Mouse (Mus musculus): ENCODE results near the gene Hist1h2bk. TPM values are rescaled to one million over a fixed set of nuclear protein-coding genes. Genes with fewer than 3 reads are reported as not detected.

Gene Hist1h2bk
- polyA plus RNA-seq, 1 experiment from 2014 or later: 0.63 TPM

- Histone ChIP-seq H3K9me3 (0 out of 2 replicates have a peak, but pooled peaks cover 3% of the 10 kb centered on the region), H3K27ac (no peak overlapping the region), H3K9ac (no peak overlapping the region), H3K4me3 (peak overlapping the region; percentile 35), H3K27me3 (replicated peaks) (peaks cover 55% of the 10 kb centered on the region), H3K4me1 (peaks cover 21% of the 10 kb centered on the region), H3K4me2 (peak overlapping the region; percentile 50), H3K36me3 (replicated peaks) (no peaks in the 10 kb centered on the region)
- under 1% methylated on average over 44 of the region's 44 CpGs for WGBS
- ATAC-seq (replicated peaks): no peak
Observed at GRCm38 (mm10) chr13:22019934-22020835, 15.5 kb upstream of the Hist1h2bk start.

DNA sequence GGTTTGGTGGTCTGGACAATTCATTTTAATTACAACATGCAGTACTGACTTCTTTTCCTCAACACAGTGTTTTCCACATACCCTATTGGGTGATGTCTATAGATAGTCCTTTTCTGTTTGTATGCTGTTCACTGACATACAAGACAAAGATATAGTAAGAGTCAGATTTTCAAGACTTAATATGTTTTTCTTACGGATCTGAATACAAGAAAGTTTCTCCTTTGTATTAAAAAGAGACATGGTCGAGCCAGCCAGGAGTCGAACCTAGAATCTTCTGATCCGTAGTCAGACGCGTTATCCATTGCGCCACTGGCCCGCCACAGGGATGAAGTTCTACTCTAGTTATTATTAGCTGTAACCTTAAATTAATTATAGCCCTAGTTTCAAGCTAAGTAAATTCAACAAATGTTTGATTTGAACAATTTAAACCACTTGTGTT is 14.8 kb upstream of the Hist1h2bk start:
- Histone ChIP-seq H3K4me3 (peak overlapping the region; percentile 35), H3K9me3 (no peaks in the 10 kb centered on the region), H3K36me3 (replicated peaks) (no peaks in the 10 kb centered on the region), H3K4me2 (peak overlapping the region; percentile 50), H3K9ac (no peak overlapping the region), H3K4me1 (peaks cover 24% of the 10 kb centered on the region), H3K27ac (no peak overlapping the region), H3K27me3 (replicated peaks) (peaks cover 49% of the 10 kb centered on the region)
- ATAC-seq (replicated peaks): peak; percentile 41; the same call in 1 of the 2 replicates
- WGBS: 0% methylated on average over 8 of the region's 8 CpGs

DNA sequence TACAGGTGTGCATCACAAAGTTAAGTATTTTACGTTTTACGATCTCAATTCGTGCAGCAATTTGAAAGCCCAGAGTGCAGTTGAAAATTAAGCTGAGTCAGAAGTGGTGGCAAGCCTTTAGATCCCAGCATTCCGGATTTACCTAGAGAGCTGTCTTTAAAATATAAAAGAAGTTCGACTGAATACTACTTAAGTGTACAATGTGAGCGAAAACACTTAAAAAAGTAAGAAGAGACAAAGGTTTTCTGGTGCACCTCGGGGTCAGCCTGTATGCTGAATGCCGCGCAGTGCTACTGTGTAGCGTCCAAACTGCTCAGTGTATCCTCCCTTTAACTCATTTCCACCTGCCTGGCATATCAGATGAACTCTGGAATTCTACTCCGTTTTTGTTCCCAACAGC is 14.1 kb upstream of the Hist1h2bk start:
- Histone ChIP-seq H3K27me3 (replicated peaks) (peaks cover 43% of the 10 kb centered on the region), H3K9me3 (no peaks in the 10 kb centered on the region), H3K4me2 (peak overlapping the region; percentile 50), H3K27ac (no peak overlapping the region), H3K4me3 (peak overlapping the region; percentile 35), H3K4me1 (peaks cover 27% of the 10 kb centered on the region), H3K9ac (no peak overlapping the region), H3K36me3 (replicated peaks) (no peaks in the 10 kb centered on the region)
- no peak for ATAC-seq (replicated peaks)
- under 1% methylated on average over 11 of the region's 11 CpGs for WGBS

DNA sequence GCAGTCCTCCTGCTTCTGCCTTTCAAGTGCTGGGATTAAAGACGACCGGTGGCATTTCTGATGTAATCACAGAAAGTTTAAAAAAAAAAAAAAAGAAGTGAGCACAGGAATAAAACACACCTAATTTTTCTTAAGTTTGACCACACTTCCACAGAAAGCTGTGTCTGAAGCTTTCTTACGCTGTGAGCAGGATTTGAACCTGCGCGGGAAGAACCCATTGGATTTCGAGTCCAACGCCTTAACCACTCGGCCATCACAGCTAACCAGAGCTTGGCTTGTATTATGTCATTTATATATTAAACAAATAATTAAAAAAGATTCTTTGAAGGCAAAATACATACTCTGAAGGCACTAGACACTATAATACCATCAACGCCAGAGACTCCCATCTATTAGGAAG is 13.4 kb upstream of the Hist1h2bk start:
- no peak overlapping the region for H3K9ac ChIP-seq
- 1% methylated on average over 9 of the region's 9 CpGs for WGBS
- peak; percentile 53; the same call in 1 of the 2 replicates for ATAC-seq (replicated peaks)
- no peaks in the 10 kb centered on the region for H3K9me3 ChIP-seq
- H3K27ac ChIP-seq: no peak overlapping the region
- no peaks in the 10 kb centered on the region for H3K36me3 ChIP-seq (replicated peaks)
- peaks cover 29% of the 10 kb centered on the region for H3K4me1 ChIP-seq
- peak overlapping the region; percentile 35 for H3K4me3 ChIP-seq
- peaks cover 38% of the 10 kb centered on the region for H3K27me3 ChIP-seq (replicated peaks)
- peak overlapping the region; percentile 50 for H3K4me2 ChIP-seq

GRCm38 (mm10) chr13:22026058-22027031 is 9.3 kb upstream of the Hist1h2bk start:
- Histone ChIP-seq H3K9ac (peak overlapping the region; percentile 52), H3K4me1 (peaks cover 24% of the 10 kb centered on the region), H3K27ac (peak overlapping the region; percentile 76), H3K27me3 (replicated peaks) (peaks cover 9% of the 10 kb centered on the region; the same call in 1 of the 2 replicates), H3K9me3 (no peaks in the 10 kb centered on the region), H3K4me2 (peak overlapping the region; percentile 51), H3K36me3 (replicated peaks) (no peaks in the 10 kb centered on the region), H3K4me3 (peak overlapping the region; percentile 52)
- 1% methylated on average over 35 of the region's 35 CpGs for WGBS
- ATAC-seq (replicated peaks): peak; percentile 72

GRCm38 (mm10) chr13:22028673-22029460 is 6.8 kb upstream of the Hist1h2bk start:
- Histone ChIP-seq H3K9me3 (no peaks in the 10 kb centered on the region), H3K4me2 (peak overlapping the region; percentile 63), H3K27ac (peak overlapping the region; percentile 63), H3K27me3 (replicated peaks) (peaks cover 3% of the 10 kb centered on the region; the same call in 1 of the 2 replicates), H3K4me1 (peaks cover 14% of the 10 kb centered on the region), H3K4me3 (peak overlapping the region; percentile 50), H3K36me3 (replicated peaks) (no peaks in the 10 kb centered on the region), H3K9ac (peak overlapping the region; percentile 56)
- ATAC-seq (replicated peaks): peak; percentile 80
- WGBS: under 1% methylated on average over 40 of the region's 40 CpGs

GRCm38 (mm10) chr13:22029928-22030327 is 5.7 kb upstream of the Hist1h2bk start:
- no peaks in the 10 kb centered on the region for H3K36me3 ChIP-seq (replicated peaks)
- no peak overlapping the region for H3K27ac ChIP-seq
- H3K9me3 ChIP-seq: no peaks in the 10 kb centered on the region
- peaks cover 19% of the 10 kb centered on the region for H3K4me1 ChIP-seq
- no peaks in the 10 kb centered on the region for H3K27me3 ChIP-seq (replicated peaks)
- no peak for ATAC-seq (replicated peaks)
- no peak overlapping the region for H3K4me2 ChIP-seq
- H3K4me3 ChIP-seq: no peak overlapping the region
- 35% methylated on average over 8 of the region's 8 CpGs for WGBS
- H3K9ac ChIP-seq: no peak overlapping the region

DNA sequence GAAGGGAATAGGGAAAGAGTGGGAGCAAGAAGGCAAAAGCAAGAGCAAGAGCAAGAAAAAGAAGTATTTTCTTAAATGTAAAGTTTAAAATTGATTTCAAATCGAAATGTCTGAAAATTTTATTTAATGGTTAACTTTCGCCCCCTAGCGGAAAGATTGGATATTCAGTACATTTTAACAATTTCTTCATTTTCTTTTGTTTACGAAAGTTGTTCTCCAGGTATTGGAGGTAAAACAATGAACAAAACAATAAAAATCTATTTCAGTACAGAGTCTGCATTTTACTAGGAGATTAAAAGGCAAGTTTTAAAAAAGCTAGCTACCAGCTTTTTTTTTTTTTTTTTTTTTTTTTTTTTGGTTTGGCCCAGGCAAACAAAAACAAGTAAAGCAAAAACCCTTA is 5.2 kb upstream of the Hist1h2bk start:
- Histone ChIP-seq H3K27ac (no peak overlapping the region), H3K4me2 (no peak overlapping the region), H3K9ac (no peak overlapping the region), H3K36me3 (replicated peaks) (no peaks in the 10 kb centered on the region), H3K27me3 (replicated peaks) (no peaks in the 10 kb centered on the region), H3K9me3 (no peaks in the 10 kb centered on the region), H3K4me3 (no peak overlapping the region), H3K4me1 (peaks cover 20% of the 10 kb centered on the region)
- ATAC-seq (replicated peaks): no peak
- 13% methylated on average over 4 of the region's 4 CpGs for WGBS

DNA sequence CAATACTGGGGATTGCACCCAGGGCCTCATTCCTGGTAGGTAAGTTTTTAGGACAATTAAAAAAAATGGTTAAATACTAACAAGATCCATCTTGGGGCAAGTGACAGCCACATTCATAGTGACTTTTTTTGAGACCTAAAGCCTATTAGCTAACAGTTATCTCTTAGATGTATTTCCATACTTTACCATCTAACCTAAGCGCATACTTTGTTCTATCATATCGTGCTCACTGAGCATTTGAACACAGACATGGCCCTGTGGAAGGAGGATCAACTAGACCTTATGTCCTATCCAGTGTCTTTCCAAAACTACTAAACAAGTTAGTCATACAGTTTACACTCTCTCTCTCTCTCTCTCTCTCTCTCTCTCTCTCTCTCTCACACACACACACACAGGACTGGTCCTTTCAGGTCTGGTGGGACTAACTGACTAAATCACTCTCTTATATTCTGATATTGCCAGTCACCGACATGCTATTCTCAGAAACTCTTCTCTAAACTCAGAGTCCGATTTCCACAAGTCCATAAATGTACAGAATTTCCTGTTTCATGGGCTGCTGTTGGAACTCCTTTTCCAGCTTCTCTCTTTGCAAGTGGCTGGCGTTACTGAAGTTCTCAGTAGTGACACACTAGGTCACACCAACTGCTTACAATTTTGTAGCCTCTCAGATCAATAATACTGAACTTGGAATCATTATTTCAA is 1.8 kb upstream of the Hist1h2bk start:
- ATAC-seq (replicated peaks): no peak
- 0 out of 2 replicates have a peak overlapping the region, but pooled peaks have one; percentile 0 for H3K4me2 ChIP-seq
- peaks cover 17% of the 10 kb centered on the region for H3K4me1 ChIP-seq
- H3K4me3 ChIP-seq: no peak overlapping the region
- no peak overlapping the region for H3K27ac ChIP-seq
- H3K36me3 ChIP-seq (replicated peaks): no peaks in the 10 kb centered on the region
- 55% methylated on average over 5 of the region's 5 CpGs for WGBS
- H3K9ac ChIP-seq: no peak overlapping the region
- no peaks in the 10 kb centered on the region for H3K9me3 ChIP-seq
- H3K27me3 ChIP-seq (replicated peaks): no peaks in the 10 kb centered on the region

DNA sequence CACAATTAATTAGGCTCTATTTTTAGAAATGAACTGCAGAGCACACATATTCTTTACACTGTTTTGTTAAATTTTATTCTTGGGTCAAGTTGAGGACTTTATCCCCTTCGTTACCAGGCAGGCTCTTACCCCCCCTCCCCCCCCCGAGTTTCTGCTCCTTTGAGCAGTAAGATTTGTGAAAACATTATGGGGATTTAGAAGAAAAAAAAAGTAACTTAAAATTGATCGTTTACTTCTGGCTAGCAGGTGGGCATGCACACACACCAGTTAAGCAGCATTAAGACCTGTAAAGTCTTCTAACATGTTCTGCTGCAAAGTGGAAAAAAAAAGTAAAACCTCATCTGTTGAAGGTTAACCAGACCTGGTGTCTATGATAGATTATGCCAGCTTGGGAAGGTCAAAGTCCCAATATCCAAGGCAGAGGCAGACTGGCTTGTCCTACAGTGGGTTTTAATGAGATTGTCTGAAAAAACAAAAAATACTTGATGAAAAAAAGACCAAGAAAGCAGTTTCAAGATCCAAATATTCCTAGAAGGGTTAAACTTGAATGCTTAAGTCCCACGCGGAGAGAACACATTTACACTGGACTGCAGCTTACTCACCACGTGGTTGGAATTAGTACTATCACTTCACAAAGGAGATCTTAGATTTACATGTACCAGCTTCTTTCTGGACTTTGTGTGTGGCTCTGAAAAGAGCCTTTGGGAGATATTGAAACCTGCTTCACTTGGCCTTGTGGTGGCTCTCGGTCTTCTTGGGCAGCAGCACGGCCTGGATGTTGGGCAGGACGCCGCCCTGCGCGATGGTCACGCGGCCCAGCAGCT is 1.0 kb upstream of the Hist1h2bk start:
- peak; percentile 2; the same call in 1 of the 2 replicates for ATAC-seq (replicated peaks)
- peak overlapping the region; percentile 42 for H3K4me3 ChIP-seq
- H3K9ac ChIP-seq: peak overlapping the region; percentile 27; the same call in 1 of the 2 replicates
- no peaks in the 10 kb centered on the region for H3K36me3 ChIP-seq (replicated peaks)
- H3K27ac ChIP-seq: 0 out of 2 replicates have a peak overlapping the region, but pooled peaks have one; percentile 38
- no peaks in the 10 kb centered on the region for H3K9me3 ChIP-seq
- WGBS: 0% methylated on average over 14 of the region's 14 CpGs
- H3K4me2 ChIP-seq: peak overlapping the region; percentile 63
- no peaks in the 10 kb centered on the region for H3K27me3 ChIP-seq (replicated peaks)
- H3K4me1 ChIP-seq: peaks cover 14% of the 10 kb centered on the region

Measured in midbrain, embryonic 15.5 days (tissue).